Mouse (Mus musculus) liver, adult 2 months (tissue): ENCODE results near the gene Nipbl. TPM values are rescaled to one million over a fixed set of nuclear protein-coding genes. Genes with fewer than 3 reads are reported as not detected.
"Not testable (repeated sequence)": the region's sequence is repeated elsewhere in the genome, so short reads cannot be mapped to it uniquely, and the experiment has no call there.

ENCODE experiments used
- DNase-seq: peaks from one replicate; pipeline ENCODE4 v3.0.0-alpha.2; 2011; ENCODE audit warnings: low read depth, low spot score; ENCODE audit errors: extremely low read depth
- H3K27ac ChIP-seq: fragments of 200-500 bp; replicated peaks from 2 replicates; pipeline ENCODE4 v1.5.1; 2012; ENCODE audit warnings: low read depth, mild to moderate bottlenecking, control low read depth, inconsistent platforms, low read length; ENCODE audit not compliant: insufficient read depth
- H3K27me3 ChIP-seq: fragments of 200-500 bp; 2 replicates; pipeline ENCODE4 v1.6.1; 2012; ENCODE audit warnings: mild to moderate bottlenecking, moderate library complexity, low read length, inconsistent platforms; ENCODE audit not compliant: control insufficient read depth, insufficient read depth
- H3K36me3 ChIP-seq: fragments of 200-500 bp; 2 replicates; pipeline ENCODE4 v1.6.1; 2012; ENCODE audit warnings: low read length, inconsistent platforms; ENCODE audit not compliant: control insufficient read depth, insufficient read depth
- H3K4me1 ChIP-seq: fragments of 200-500 bp; 2 replicates; pipeline ENCODE4 v1.6.1; 2011; ENCODE audit warnings: low read length; ENCODE audit not compliant: control insufficient read depth, insufficient read depth
- H3K4me3 ChIP-seq: fragments of 200-500 bp; 2 replicates; pipeline ENCODE4 v1.5.1; 2011; ENCODE audit warnings: low read depth, mild to moderate bottlenecking, control low read depth, low read length, moderate library complexity; ENCODE audit not compliant: insufficient read depth
- H3K79me2 ChIP-seq: fragments of 200-500 bp; 2 replicates; pipeline ENCODE4 v1.6.1; 2012; ENCODE audit warnings: inconsistent platforms, mild to moderate bottlenecking, low read length, moderate library complexity; ENCODE audit not compliant: control insufficient read depth, insufficient read depth
- H3K9ac ChIP-seq: fragments of 200-500 bp; 2 replicates; pipeline ENCODE4 v1.6.1; 2012; ENCODE audit warnings: low read depth, mild to moderate bottlenecking, control low read depth, inconsistent platforms, low read length
- CTCF ChIP-seq: fragments of 200-500 bp; IDR thresholded peaks from 2 replicates; pipeline ENCODE4 v1.5.1; 2011; ENCODE audit warnings: low read depth, low read length, control low read depth
- POLR2A ChIP-seq: fragments of 200-500 bp; IDR thresholded peaks from 2 replicates; pipeline ENCODE4 v1.6.1; 2011; ENCODE audit warnings: low read length, control low read depth; ENCODE audit not compliant: insufficient read depth; ENCODE audit errors: extremely low read depth
- WGBS: fragments of 180-500 bp; shearing (Covaris S2); methylation state at CpG from one replicate; pipeline ENCODE4 v1.1.7; 2018; 5-methylcytosine and 5-hydroxymethylcytosine counted together
- polyA plus RNA-seq: library from polyadenylated mRNA; depleted of rRNA; stranded (reverse); fragments of >200 nt; gene quantifications from 2 replicates; pipeline ENCODE4 v1.2.3, GENCODE M21; 2012
- total RNA-seq: library from RNA; depleted of rRNA; stranded (reverse); fragments of >200 nt; gene quantifications from 2 replicates; pipeline ENCODE4 v1.2.3, GENCODE M21; 2014

Nipbl gene
- total and polyA plus RNA-seq, 2 experiments: 1.9 to 17.5 TPM

DNA sequence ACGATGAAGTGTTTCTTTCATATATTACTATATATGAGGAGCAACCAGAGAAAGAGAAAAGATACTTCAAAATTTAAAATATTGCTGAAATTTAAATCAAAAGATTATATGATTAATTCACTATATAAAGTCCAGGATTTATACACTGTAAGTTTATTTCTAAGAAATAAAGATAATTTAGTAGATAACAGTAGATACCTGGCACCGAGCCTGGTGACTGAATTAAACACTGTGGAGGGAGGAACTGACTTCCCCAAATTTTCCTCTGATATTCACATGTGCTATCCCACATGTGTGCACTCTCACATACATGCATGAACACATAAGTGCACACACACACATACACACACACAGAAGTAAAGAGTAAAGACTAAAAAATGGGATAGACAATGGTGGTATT is 162.1 kb downstream of the Nipbl start:
- Histone ChIP-seq H3K36me3 (no peaks in the 10 kb centered on the region), H3K4me3 (no peak overlapping the region), H3K4me1 (no peaks in the 10 kb centered on the region), H3K9ac (no peak overlapping the region), H3K79me2 (no peaks in the 10 kb centered on the region), H3K27me3 (no peaks in the 10 kb centered on the region), H3K27ac (no peak overlapping the region)
- DNase-seq: no peak
- WGBS: 83% methylated on average over 2 of the region's 2 CpGs
- TF ChIP-seq CTCF (no peak), POLR2A (no peak)

DNA sequence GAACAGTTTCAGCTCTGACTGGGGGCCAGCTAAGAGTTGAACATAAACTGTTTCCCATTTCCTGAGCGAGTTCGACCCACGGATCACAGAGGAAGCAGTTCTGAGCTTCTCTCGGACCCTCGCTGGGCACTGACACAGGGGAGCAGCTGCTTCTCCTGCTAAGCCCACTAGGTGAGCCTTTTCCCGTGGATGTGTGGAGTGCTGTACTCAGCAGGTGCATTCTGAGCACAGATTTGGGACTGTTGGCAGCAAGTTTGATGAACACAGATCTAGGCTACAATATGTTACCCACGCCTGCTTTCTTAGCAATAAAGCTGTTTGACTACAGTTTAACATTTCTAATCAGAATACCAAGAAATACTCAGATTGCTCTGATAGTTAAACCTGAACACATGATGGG is 162.6 kb downstream of the Nipbl start:
- no peaks in the 10 kb centered on the region for H3K79me2 ChIP-seq
- no peaks in the 10 kb centered on the region for H3K36me3 ChIP-seq
- H3K27me3 ChIP-seq: no peaks in the 10 kb centered on the region
- H3K4me3 ChIP-seq: no peak overlapping the region
- H3K4me1 ChIP-seq: no peaks in the 10 kb centered on the region
- DNase-seq: no peak
- H3K9ac ChIP-seq: no peak overlapping the region
- WGBS: 76% methylated on average over 7 of the region's 7 CpGs
- TF ChIP-seq CTCF (no peak), POLR2A (no peak)
- H3K27ac ChIP-seq: no peak overlapping the region

DNA sequence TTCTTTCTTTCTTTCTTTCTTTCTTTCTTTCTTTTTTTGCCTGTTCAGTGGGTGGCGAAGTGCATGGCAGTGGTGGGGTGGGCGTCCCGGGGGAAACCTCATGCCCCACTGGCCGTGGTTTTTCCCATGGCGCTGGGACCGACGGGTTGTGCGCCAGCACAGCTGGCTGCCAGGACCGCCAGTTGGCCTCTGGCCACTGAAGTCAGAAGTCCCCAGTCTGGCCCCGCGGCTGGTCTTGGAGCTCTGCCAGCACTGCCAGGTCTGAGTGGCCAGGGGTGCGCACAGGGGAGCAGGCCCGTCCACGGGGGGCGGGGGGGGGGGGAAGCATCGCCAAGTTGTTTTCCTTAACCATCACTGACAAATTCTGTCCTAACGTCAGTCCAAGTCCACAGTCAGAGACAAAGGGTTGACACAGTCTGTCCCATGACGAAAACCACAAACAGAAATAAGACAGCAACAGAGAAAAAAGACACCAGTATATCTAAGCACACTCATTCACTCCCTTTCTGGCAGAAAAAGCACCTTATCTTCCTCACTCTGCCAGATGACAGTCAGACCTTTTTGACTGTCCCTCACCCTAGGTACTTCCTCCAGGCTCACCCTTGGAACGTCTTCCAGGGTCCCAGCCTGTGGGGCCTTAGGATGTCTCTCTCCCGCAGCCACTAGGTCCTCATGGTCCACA is 164.2 kb downstream of the Nipbl start:
- DNase-seq: peak; percentile 33

DNA sequence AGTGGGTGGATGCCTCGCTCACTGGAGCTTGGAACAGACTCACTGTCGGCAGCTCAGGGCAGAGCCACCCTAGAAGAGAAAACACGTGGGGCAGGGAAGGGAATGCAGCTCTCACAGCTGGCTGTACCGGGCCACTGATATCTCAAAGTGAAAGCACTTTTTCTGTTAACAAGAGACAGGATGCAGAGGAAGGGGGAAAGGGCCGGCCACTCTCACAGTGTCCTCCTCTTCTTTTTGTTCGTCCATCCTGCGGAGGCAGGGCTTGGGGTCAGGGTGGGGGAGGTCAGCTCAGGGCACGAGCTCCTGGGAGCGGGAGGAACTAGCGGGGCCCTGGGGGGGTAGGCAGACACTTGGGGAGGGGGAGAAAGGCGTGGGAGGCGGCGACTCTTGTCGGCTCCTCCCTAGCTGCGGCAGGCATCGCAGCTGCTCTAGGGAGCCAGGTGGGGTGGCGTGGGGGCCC is 164.9 kb downstream of the Nipbl start:
- Histone ChIP-seq H3K27ac (no peak overlapping the region), H3K4me1 (no peaks in the 10 kb centered on the region), H3K79me2 (no peaks in the 10 kb centered on the region), H3K9ac (peak overlapping the region; percentile 49), H3K4me3 (peak overlapping the region; percentile 52), H3K27me3 (no peaks in the 10 kb centered on the region), H3K36me3 (no peaks in the 10 kb centered on the region)
- DNase-seq: no peak
- WGBS: 50% methylated on average over 17 of the region's 17 CpGs
- TF ChIP-seq POLR2A (no peak), CTCF (no peak)

More for the DNA sequence above, 164.2 kb downstream of the Nipbl start:
- H3K4me1 ChIP-seq: no peaks in the 10 kb centered on the region
- no peaks in the 10 kb centered on the region for H3K36me3 ChIP-seq
- no peak overlapping the region for H3K9ac ChIP-seq
- no peaks in the 10 kb centered on the region for H3K27me3 ChIP-seq
- H3K4me3 ChIP-seq: peak overlapping the region; percentile 63; the same call in 1 of the 2 replicates
- 59% methylated on average over 20 of the region's 20 CpGs for WGBS
- H3K27ac ChIP-seq: no peak overlapping the region
- H3K79me2 ChIP-seq: no peaks in the 10 kb centered on the region
- TF ChIP-seq CTCF: no peak
- TF ChIP-seq POLR2A: no peak

DNA sequence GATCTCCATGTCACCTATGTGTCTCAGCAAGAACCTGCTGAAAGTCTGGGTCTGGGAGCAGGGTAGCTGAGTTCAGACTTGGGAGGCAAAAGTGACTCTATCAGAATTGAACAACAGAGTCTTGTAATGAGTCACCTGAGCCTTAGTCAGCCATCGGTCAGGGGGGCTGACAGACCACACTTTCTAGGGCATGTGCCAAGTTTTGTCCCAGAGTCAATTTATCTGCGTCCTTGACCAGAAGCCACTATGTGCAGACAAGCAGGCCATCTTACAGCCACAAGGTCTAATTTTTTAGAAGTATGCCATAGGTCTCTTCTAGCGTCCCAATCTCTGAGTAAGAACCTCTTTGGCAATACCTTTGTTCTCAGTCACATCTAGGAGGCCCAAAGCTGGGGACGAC is 166.3 kb downstream of the Nipbl start:
- not testable (repeated sequence) for H3K4me1 ChIP-seq, DNase-seq, H3K4me3 ChIP-seq, H3K27ac ChIP-seq, H3K79me2 ChIP-seq, H3K9ac ChIP-seq, H3K27me3 ChIP-seq, H3K36me3 ChIP-seq
- 94% methylated on average over 4 of the region's 4 CpGs for WGBS

DNA sequence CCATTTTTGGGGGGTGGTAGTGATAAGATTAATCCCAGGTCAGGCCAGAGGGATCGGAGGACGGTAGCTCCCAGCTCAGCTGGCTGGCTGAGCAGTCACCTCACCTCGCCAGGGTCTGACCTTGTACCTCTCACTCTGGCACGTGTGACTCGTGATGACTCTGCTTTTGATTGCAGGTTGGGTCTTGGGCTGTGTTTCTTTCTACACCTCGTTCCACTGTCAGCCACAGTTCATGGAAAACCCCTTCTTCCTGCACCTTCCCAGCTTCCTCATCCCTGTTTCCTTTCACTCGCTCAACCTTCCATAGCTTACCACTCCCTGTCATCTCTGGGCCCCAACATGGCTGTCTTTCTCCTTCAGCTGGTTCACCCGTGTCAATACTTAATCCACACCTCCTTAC is 172.3 kb downstream of the Nipbl start:
- Histone ChIP-seq H3K27me3 (no peaks in the 10 kb centered on the region), H3K79me2 (no peaks in the 10 kb centered on the region), H3K27ac (no peak overlapping the region), H3K9ac (no peak overlapping the region), H3K4me3 (no peak overlapping the region), H3K4me1 (no peaks in the 10 kb centered on the region), H3K36me3 (peaks cover 2% of the 10 kb centered on the region; the same call in 1 of the 2 replicates)
- DNase-seq: no peak
- 77% methylated on average over 8 of the region's 8 CpGs for WGBS
- TF ChIP-seq POLR2A: no peak
- TF ChIP-seq CTCF: no peak
